Mouse (Mus musculus) activated CD4-positive, CD25-positive, alpha-beta regulatory T cell, adult 4 months (primary cell): Measurements from ENCODE around the gene Lrrn2. TPM values are rescaled to one million over a fixed set of nuclear protein-coding genes. Genes with fewer than 3 reads are reported as not detected.

Experiments
- ATAC-seq: one replicate; pipeline ENCODE4 v1.8.0; 2017
- polyA plus RNA-seq, 2 experiments: library from polyadenylated mRNA; unstranded; fragments of 100-300 nt; shearing (Covaris generic); gene quantifications; one replicate each; pipeline ENCODE4 v1.2.1; 2017

The Lrrn2 gene
- polyA plus RNA-seq = not detected

DNA sequence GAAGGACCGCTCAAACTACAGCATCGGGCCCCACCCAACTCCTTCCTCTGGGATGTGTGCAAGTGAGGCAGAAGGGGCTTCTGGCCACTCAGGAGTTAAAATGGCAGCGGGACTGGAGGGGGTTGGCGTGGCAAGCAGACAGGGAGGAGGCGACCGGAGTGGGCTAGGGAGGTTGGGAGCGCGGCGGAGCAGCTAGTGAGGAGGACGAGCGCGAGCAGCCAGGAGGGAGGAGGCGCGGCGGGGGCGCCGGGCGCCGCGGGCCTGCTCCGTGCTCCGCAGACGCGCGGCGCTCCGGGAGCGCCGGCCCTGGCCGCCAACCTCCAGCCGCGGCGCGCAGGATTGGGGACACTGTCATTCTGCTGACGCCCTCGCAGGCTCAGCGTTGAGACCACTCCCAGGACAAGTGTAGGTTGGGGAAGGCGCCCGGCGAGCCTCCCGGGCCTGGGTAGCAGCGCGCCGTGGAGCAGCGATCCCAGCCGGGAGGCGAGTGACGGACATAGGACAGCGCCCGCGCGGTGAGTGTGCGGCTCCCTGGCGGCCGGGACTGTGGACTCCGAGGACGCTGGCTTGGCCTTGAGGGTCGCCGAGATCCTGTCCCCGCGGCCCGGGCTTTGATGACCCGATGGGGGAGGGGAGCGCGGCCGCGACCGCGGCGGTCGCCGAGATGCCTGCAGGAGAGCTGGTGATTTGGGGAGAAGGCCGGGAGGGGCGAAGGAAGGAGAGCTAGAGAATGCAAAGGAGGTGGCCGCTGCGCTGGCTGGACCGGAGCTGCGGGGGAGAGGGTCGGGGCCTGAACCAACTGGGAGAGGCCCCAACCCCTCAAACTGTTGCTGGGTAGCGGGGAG, at the start of gene Lrrn2:
Gene Lrrn2, plus strand, starts transcription at position 113 of the 845 bp plus-strand sequence.
- ATAC-seq = no peak

DNA sequence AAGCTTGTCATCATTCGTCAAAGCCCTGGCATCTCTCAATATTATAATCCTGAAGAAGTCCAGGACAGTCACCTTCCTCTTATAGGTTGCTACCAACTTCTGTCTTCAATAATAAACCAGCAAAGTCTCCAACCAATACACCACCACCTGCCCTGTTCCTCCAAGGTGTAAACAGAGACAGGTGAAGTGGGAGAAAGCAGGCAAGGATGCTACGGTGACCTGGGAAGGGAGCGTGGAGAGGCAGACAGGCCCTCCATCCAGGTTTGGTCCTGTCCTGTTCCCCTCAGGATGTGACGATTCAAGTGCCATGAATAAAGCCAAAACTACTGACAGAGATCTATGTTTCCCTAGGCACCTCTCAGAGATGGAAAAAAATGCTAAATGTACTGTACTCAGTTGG, 48.1 kb upstream of the Lrrn2 start:
- ATAC-seq = no peak

DNA sequence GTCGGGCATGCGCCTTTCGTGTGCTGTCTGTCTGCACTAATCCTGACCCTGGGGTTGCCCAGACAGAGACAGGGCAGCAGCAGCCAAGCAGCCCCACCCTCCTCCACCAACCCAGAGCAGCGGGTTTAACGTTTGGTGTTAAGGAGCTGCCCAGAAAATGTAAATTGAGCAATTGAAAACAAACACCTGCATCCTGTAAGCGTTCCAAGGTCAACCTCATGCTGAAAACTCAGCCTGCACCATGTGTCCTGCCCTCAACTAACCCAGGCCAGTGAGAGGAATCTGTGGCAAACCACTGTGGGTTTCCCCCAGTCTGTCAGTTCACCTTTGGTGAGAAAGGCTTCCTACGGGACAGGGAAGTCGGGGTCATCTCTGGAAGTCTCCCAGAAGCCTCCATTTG, 46.0 kb upstream of the Lrrn2 start:
- ATAC-seq = no peak

DNA sequence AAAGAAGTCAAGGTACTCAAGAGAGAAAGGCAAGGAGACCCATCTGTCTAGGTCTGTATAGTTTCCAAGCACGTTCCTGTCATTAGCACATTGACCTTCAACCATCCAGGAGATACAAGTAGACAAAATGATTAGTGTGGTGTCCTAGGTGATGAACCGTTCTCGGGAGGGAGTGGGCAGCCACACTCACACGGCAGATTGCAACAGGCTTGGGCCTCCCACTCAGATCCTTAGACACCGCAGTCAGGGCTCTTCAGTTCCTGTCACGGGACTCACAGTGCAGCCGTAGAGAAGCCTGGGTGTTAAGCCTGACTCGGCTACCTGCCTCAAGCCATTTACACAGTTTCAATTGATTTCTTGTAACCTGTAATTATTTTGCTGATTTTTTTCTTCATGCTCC, 43.2 kb upstream of the Lrrn2 start:
- no peak for ATAC-seq

DNA sequence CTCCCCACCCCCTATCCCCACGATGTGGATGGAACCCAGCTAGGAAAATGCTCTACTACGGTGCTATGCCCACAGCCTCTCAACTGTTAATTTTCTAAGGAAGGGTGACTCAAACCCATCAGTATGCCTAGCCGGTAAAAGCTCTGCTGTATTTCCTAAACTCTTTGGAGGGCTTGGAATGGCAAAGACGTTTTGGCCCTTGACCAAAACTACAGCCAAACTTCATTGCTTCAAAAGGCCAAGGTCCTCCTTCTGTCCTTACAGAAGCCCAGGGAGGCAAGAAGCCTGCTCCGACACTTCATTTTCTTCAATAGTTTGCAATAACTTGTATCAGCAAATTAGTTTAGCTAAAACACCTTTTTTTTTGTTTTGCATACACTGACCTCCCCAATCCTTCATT, 42.4 kb upstream of the Lrrn2 start:
- ATAC-seq = no peak

DNA sequence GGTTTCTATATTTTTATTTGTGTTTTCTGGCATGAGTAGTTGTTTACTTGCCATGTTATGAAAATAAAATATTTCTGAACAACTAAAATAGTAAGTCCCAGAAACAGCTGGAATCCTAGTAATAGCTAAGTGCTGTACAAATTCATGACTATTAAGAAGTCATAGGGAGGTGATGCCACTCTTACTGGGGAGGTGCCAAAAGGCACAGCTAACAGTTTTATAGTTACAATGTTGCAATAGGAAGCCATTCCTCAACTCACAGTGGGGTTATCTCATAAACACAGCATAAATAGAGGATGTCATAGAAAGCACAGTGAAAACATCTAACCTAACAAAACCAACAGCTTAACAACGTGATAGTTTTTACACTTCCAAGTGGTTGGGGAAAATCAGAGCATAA, 41.7 kb upstream of the Lrrn2 start:
- no peak for ATAC-seq

DNA sequence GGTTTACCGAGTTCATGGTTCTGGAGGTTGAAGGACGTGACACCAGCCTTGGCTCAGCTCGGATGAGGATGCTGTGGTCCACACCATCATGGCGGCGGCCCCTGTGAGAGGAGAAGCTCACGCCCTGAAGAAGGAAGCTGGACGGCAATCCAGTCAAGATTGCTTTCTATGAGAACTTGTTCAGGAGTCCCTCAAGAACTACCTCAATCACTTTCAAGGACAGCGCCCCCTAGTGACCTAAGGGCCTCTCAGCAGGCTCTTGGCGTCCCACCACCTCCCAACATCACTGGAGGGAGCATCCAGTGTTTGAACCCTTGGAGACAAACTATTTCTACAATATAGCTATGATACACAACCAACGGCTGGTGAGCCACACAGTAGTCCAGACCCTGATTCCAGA, 36.5 kb upstream of the Lrrn2 start:
- no peak for ATAC-seq

DNA sequence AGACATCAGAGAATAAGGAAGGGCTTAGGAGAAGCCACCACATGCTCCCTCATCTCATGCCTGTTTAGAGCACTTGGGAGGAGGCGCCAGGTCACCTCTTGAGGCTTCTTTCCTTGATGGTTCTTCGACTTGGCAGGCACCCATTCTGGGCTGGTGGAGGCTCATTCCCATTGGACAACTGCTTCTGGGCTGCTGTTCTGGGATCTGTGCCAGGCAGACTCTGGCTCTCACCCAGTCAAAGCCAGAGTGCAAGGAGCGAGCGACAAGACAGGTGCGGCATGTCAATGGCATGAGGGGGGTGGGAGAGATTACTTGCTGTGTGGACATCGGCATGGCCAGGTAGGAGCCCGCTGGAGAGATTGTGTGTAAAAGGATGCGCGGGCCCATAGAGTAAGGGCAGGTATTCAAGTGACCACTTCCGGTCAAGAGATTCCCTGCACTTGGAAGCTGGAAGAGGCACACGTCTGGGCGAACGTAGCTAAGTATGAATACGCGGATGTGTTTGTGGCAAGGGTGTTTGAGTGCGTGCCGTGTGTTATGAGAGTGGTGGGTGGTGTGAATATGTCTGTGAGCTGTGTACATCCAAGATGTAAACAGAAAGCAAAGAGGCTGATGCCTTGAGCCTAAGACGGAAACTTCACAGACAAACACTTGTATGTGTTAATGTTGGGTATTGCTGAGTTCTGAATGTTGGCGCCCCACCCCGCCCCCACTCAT, 35.8 kb upstream of the Lrrn2 start:
- ATAC-seq = no peak

DNA sequence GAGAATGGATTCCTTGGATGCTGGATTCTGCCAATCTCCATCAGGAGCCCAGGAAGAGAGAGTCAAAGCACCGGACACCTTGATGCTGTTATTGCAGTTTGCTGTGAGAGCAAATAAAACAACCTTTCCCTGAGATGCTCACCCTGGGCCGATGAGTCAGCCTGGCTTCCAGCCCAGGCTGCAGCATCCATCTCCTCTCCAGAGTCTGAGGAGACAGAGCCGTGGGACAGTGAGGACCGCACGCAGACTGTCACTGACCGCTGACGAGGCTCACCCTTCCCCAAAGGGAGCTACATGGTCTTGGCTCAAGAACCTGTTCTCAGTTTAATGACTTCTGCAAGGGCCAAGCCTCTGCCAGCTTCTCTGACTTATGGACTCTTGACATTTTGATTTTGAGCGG, 34.3 kb upstream of the Lrrn2 start:
- ATAC-seq = no peak

DNA sequence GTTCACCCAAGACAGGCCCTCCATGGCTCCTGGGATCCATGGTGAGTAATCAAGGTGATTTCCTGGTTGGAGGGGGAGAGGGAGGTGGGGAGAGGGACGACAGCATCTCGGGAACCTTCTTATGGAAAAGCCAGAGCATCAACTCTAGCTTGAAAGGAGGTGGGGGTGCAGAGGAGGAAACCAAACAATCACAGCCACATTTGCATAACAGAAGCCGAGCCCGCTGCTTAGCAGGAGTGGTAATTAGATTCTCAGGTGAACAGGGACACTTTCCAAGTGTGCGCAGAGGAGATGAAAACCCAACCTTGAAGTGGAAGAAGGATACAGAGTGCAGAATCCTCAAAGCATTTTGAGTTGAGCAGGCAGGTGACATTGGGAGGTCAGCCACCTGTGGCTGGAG, 29.3 kb upstream of the Lrrn2 start:
- ATAC-seq = no peak

DNA sequence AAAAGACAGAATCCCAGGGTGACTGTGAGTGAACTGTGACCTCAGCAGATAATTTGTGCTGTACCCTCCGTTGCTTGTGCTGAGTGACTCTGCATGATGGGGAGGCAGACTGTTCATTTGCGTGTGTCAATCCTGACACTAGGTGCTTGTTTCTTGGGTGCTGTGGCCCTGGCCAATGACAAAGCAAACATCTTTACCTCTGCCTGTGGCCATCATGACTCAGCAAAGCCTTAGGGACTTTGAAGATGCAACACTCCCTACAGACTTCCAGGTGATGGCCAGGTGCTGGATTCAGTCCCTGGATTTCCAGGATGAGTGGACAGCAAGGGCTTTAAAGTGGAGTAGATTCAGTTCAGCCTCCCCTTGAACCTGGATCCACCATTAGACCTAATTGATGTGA, 28.8 kb upstream of the Lrrn2 start:
- ATAC-seq = no peak

DNA sequence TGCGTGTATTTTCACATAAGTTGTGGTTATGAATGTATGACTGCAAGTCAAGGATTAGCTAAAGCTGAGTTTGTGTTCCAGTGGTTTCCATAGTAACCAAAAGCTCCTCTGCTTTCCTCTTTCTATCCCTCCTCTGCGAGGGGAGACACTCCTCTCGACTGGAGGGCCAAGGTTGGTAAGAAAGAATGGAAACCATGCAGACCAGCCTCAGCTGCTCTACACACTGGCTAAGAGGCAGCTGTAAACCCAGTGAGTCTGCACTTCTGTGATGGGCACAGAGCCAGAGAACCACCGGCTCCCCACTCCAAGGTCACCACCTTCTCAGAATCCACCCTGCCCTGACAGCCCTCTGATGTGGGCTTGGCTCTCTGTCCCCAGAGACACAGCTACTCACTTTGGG, 28.3 kb upstream of the Lrrn2 start:
- no peak for ATAC-seq

DNA sequence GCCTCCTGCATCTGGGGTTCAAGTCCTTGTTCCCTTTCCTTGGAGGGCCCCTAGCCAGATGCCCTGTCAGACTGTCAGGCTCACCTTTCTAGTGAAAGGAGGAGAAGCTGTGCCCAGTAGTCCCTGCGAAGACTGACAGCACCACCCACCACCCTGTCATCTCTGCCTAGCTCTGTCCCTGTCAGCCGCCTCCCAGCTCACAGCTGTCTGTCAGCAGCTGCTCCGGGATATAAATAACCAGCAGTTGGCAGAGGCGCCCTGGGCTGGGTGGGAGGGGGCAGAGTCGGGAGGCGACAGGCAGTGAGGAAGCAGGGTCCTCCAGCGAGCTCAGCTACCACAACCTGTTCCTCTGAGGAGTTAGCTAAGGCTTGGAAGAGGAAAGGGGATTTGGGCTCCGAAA, 26.8 kb upstream of the Lrrn2 start:
- no peak for ATAC-seq

DNA sequence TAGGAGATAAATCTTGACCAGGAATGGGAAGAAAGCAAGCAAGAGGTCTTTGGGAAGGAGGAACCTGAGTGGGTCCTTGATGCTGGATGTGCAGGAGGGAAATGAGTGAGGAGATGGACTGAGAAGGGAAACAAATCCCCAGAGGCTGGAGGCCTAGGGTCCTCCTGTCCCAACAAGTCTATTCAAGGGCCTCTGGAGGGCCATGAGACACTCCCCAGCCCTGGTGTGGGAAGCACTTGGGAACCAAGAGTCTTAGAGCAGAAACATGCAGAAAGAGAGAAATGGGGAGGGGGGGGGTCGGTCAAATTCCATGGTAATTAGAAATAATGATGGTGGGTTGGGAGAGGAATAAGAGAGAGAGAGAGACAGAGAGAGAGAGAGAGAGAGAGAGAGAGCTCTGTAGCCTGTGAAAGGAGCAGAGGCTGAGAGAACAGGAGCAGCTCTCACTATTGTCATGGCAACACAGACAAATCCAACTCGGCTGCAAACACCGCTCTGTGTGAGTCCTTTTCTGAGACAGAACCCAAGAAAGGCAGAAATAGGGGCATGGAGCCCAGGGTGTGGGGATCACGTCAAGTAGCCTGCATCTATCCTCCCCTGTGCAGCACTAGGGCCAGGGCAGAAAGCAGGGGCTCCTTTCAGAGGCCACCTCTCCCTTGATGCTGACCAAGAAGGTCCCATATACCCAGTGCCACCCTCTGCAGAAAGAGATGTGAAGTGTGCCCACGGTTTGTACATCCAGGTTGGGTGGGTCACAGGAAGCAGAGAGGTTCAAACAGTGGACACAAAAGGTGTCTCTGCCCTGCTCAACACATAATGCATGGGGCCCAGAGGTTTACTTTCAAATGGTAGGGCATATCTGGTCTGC, 21.3 kb upstream of the Lrrn2 start:
- no peak for ATAC-seq

DNA sequence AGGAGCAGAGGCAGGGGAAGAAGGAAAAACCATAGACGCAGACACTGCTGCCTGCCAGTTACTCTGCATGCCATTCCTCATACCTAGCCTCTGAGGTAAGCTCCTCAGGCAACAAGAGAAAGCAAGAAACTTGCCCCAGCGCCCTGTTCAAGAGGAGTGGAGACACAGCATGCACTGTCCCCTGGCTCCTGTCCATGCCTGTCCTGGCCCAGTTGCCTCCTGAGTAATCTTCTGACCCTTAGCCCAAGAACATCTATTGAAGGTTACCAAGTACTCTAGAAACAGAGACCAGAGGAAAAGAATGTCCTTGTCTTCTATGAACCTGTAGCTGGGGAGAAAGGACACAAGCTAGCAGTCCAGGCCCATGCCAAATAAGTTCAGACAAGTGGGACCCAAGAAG, 15.9 kb upstream of the Lrrn2 start:
- no peak for ATAC-seq

DNA sequence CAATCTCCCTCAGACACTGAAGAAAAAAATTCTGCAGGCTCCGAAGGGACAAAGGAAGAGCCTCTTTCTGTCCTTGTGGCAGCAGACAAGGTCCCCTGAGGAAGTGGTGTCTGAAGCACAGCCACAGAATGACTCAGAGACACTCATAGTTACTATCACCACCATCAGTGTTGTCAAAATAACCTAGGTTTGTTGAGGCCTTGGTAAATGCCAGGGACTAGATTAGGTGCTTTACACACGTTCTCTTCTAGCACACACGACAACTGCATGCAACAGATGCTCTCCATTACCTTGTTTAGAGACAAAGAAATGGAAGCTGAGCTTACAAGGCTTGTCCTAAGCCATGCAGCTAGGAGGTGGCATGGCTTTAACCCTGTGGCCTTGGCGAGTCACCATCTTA, 14.5 kb upstream of the Lrrn2 start:
- peak; percentile 49 for ATAC-seq

DNA sequence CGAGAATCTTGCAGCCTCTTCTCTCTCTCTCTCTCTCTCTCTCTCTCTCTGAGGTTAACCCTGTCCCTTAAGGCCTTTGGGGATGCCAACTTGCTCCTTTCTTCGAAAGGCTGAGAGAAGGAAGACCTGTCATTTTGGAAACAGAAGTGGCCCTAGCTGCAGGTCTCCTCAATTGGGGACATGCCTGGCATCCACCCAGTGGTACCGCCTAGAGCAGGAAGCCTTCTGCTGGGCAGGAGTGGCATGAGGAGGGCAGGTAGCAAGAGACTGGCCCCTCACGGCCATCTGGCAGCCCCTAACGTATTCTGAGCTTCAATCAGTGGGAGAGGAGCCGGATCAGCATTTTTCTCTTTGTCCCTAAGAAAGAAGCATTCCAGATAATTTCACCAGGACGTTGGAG, 9.7 kb upstream of the Lrrn2 start:
- no peak for ATAC-seq

DNA sequence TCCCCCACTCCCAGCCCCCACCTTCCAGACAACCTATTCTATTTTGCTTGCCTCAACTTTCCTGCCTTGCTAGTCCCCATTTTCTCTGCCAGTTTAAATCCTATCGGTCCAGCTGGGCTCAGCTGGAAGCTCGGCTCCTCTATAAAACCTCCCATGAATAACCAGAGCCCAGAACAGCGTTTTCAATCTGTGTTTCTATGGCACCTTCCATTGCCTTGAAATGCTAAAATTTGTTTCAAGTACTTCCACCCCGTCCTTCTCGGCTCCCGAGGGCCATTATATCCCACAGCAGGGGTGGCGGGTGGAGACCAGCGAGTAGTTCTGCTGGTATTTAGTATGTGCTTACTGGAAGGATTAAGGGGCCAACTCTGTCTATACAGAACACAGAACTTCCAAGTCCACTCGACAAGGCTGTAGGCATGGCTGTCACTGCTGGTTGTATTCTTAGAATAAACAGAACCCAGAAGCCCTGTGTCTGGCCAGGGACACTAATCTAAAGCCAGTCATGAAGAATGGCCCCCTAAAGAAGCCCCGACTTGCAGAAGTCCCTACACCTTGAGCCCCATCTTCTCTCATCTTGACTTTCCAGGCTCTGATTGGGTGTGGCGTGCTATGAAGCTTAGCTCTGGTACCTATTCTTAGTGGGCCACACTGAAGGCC, 992 bp upstream of the Lrrn2 start:
- ATAC-seq = no peak

DNA sequence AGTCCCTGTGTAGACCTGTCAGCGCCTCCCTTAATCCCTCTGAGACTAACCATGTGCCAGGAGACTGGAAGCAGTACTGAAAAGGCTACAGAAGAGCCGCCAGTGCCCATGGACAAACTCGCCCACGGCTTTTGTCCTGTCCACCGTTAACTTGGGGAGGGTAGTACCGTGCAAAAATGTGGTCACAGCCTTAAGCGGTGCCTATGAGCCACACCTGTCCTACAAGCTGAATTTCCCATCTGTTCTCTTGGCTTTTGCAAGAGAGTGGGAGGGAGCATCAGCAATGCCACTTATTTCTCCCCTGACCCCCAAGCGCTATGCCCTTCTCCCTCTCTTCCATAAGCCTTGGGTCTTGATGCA, 292 bp upstream of the Lrrn2 start:
- ATAC-seq = no peak

DNA sequence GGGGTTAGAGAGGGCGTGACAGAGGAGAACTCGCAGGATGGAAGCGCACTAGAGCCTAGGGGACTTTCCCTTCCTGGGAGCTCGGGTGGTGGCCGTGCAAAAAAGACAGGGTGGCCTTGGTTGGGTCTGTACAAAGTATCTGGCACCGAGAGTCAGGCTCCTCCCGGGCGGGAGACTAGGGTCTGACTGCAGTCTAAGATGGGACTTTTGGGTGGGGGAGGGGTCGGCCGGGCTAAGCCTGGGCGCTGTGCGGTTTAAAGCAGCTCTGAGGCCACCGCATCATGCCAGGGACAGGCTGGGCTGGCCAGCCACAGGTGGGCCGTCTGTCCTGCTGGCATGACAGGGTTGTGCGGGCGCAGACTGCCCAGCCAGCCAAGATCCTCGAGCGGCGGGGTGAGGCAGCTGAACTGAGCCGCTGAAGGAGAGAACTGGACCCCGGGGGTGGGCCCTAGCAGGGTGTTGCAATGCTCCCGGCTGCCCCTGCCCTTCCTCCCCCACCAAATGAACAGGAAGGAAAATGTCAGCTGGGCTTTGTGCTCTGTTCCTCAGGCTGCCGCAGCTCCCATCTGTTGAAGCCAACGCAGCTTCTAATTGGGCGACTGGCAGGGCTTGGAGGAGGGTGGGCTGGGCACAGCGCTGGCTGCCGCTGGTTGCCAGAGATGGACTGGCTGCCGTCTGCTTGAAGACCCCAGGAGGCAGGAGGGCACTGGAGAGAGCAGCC, 1.1 kb downstream of the Lrrn2 start:
- no peak for ATAC-seq

DNA sequence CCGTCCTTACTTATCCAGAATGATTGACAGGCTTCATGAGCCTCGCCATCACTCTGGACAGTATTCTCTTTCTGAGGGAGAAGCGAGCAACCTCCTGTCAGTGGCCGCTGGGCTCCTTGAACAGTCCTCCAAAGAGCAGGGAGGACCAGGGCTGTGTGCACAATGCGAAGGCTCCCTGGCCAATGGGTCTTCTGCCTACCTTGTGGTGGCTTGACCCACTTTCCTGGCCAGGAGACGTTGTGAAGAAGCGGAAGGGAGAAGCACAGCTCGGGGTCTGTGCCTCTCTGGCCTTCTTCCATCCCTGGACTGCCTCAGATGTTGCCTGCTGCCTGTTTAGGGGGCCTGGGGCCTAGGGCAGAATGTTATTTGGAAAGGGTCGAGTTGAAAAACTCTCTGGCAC, 1.8 kb downstream of the Lrrn2 start:
- ATAC-seq = no peak

DNA sequence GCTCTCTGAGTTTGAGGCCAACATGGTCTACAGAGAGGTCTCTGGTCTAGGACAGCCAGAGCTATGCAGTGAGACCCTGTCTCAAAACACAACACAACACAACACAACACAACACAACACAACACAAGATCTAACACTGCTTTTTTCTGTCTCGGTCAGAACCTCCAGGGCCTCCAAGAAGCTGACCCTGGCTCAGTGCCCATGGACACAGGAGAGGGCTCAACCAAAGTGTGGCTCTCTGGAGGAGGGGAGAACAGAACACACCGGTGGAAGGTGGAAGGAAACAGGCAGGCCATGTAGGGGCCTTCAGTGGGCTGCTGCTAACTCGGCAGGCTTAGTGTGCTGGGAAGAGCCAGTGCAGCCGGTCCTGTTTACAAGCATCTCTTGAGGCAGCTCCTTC, 5.6 kb downstream of the Lrrn2 start:
- no peak for ATAC-seq
